Mouse (Mus musculus): ENCODE data around the gene Tnfrsf9. TPM values are rescaled to one million over a fixed set of nuclear protein-coding genes. Genes with fewer than 3 reads are reported as not detected.

Gene Tnfrsf9
- polyA plus RNA-seq, 2 experiments from 2014 or later, result 209 to 263 TPM

GRCm38 (mm10) chr4:150937293-150938062 is 23.1 kb downstream of the Tnfrsf9 start:
- peak; percentile 16 for ATAC-seq

GRCm38 (mm10) chr4:150938063-150938452 is 23.7 kb downstream of the Tnfrsf9 start:
- peak; percentile 69 for ATAC-seq

GRCm38 (mm10) chr4:150939991-150940651 is 25.8 kb downstream of the Tnfrsf9 start:
- peak; percentile 75 for ATAC-seq

GRCm38 (mm10) chr4:150944707-150945106 is 30.3 kb downstream of the Tnfrsf9 start:
- ATAC-seq, result no peak

GRCm38 (mm10) chr4:150950972-150951371 is 36.6 kb downstream of the Tnfrsf9 start:
- ATAC-seq, result peak; percentile 87

- no peak for ATAC-seq
These were observed 42.2 kb downstream of the Tnfrsf9 start for GRCm38 (mm10) chr4:150956369-150957105.

GRCm38 (mm10) chr4:150957106-150957458 is 42.7 kb downstream of the Tnfrsf9 start:
- ATAC-seq, result no peak

GRCm38 (mm10) chr4:150958536-150958935 is 44.2 kb downstream of the Tnfrsf9 start:
- no peak for ATAC-seq

GRCm38 (mm10) chr4:150962231-150962630 is 47.9 kb downstream of the Tnfrsf9 start:
- ATAC-seq, result no peak

- ATAC-seq, result no peak
These were observed 49.3 kb downstream of the Tnfrsf9 start for GRCm38 (mm10) chr4:150963711-150964110.

GRCm38 (mm10) chr4:150964635-150965554 is 50.5 kb downstream of the Tnfrsf9 start:
- ATAC-seq, result peak; percentile 87

GRCm38 (mm10) chr4:150965555-150965951 is 51.2 kb downstream of the Tnfrsf9 start:
- no peak for ATAC-seq

- ATAC-seq, result no peak
These were observed 52.2 kb downstream of the Tnfrsf9 start for GRCm38 (mm10) chr4:150966556-150966955.

- no peak for ATAC-seq
These were observed 54.6 kb downstream of the Tnfrsf9 start for GRCm38 (mm10) chr4:150968956-150969355.

- no peak for ATAC-seq
These were observed 58.9 kb downstream of the Tnfrsf9 start for GRCm38 (mm10) chr4:150973264-150973663.

- no peak for ATAC-seq
These were observed 60.8 kb downstream of the Tnfrsf9 start for GRCm38 (mm10) chr4:150975145-150975544.

- no peak for ATAC-seq
These were observed 64.0 kb downstream of the Tnfrsf9 start for GRCm38 (mm10) chr4:150978156-150978910.

GRCm38 (mm10) chr4:150979455-150979854 is 65.1 kb downstream of the Tnfrsf9 start:
- ATAC-seq, result no peak

GRCm38 (mm10) chr4:150980153-150980552 is 65.8 kb downstream of the Tnfrsf9 start:
- ATAC-seq, result no peak

GRCm38 (mm10) chr4:150990148-150990547 is 75.8 kb downstream of the Tnfrsf9 start:
- no peak for ATAC-seq
